17 mouse cellular contexts compared by ENCODE assay signal in the genomic region with DNA sequence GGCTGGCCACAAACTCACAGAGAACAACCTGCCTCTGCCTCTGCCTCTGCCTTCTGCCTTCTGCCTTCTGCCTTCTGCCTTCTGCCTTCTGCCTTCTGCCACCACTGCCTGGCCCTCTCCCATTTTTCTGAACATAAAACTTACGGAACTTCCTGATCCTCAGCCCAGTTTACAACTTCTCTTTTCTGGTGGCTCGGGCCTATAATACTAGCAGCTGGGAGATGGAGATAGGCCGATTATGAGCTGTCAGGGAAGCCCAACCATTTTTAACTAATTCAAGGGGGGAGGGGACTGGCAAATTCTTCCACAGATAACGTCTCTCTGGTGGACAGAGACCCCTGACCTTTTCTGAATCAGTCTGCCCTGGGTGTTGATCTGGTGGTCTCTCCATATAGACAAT. TPM values are rescaled to one million over a fixed set of nuclear protein-coding genes. Genes with fewer than 3 reads are reported as not detected.
DNase-seq lines count a peak whose midpoint lies in the region; ATAC-seq and TF ChIP-seq lines count a peak whose summit lies in the region.
"Had no signal": no experiment of that assay in that cellular context is flagged by ENCODE, and none has a peak within 500 bp of the region (broad histone marks: within the 10 kb centered on the region; RNA-seq: fewer than 3 reads in every experiment).

No protein-coding gene starts in this region.

- no peaks in the 10 kb centered on the region for H3K27me3 ChIP-seq in lung, postnatal 0 days (replicated peaks; ENCODE audit: insufficient read depth, low read length)
- H3K27me3 ChIP-seq in small intestine, adult 2 months (ENCODE audit: control insufficient read depth, insufficient read depth, low read length) = no peaks in the 10 kb centered on the region
- H3K27me3 ChIP-seq: forebrain, embryonic 15.5 days; heart, embryonic 13.5 days; neural tube, embryonic 15.5 days had no signal

- no peak for TF ChIP-seq CTCF in lung, postnatal 0 days (IDR thresholded peaks at IDR 0.05)
- no peak for TF ChIP-seq CTCF in small intestine, adult 2 months (IDR thresholded peaks at IDR 0.05; ENCODE audit: extremely low read depth, insufficient read length, insufficient replicate concordance, low read depth, low read length)

- TF ChIP-seq POLR2A in small intestine, adult 2 months (IDR thresholded peaks at IDR 0.05; ENCODE audit: low read depth, low read length) = no peak

- H3K9me3 ChIP-seq in lung, postnatal 0 days (ENCODE audit: low read length) = no peaks in the 10 kb centered on the region
- H3K9me3 ChIP-seq: forebrain, embryonic 15.5 days; heart, embryonic 13.5 days; midbrain, embryonic 12.5 days; neural tube, embryonic 15.5 days had no signal

- intact Hi-C loops in heart, postnatal 10 days (cut with DNase I) = no loop called here
- intact Hi-C loops in heart, postnatal 25 days (cut with DNase I) = no loop called here

- no peak for ATAC-seq in lung, postnatal 0 days
- peak; percentile 53 for ATAC-seq in granulocyte monocyte progenitor cell, adult 5-6 weeks (replicated peaks; ENCODE audit: poor library complexity, severe bottlenecking)
- no peak for ATAC-seq in erythroid progenitor cell, adult 5-6 weeks (replicated peaks; ENCODE audit: low FRiP score, poor library complexity, severe bottlenecking)
- ATAC-seq: forebrain, embryonic 15.5 days; hindbrain, embryonic 16.5 days had no signal

- no peaks in the 10 kb centered on the region for H3K4me1 ChIP-seq in lung, postnatal 0 days (ENCODE audit: insufficient read depth, low read depth, low read length)
- peaks cover 31% of the 10 kb centered on the region for H3K4me1 ChIP-seq in small intestine, adult 2 months (ENCODE audit: control insufficient read depth, insufficient read depth, insufficient read length, low read length)
- H3K4me1 ChIP-seq: forebrain, embryonic 15.5 days; midbrain, embryonic 12.5 days; neural tube, embryonic 15.5 days had no signal

- peak; percentile 42 to 46 for DNase-seq in heart, postnatal 10 days
- DNase-seq in heart, postnatal 25 days (ENCODE audit: low spot score) = no peak
- DNase-seq in lung, postnatal 0 days (ENCODE audit: low spot score) = peak; percentile 45
- DNase-seq in lung, postnatal 14 days = no peak
- DNase-seq in frontal cortex, adult 2 months (ENCODE audit: extremely low spot score in 1 of 2, low spot score in 1 of 2) = no peak
- DNase-seq: adrenal gland, postnatal 10 days; cerebellum, adult 8-10 months; embryo, embryonic 11 days; kidney, postnatal 36 days had no signal

- WGBS in lung, postnatal 0 days = 22% methylated on average over 4 of the region's 4 CpGs
- 18% methylated on average over 4 of the region's 4 CpGs for WGBS in small intestine, adult 2 months

- H3K36me3 ChIP-seq in lung, postnatal 0 days (ENCODE audit: insufficient read depth, low read length) = no peaks in the 10 kb centered on the region
- no peaks in the 10 kb centered on the region for H3K36me3 ChIP-seq in small intestine, adult 2 months (ENCODE audit: control insufficient read depth, insufficient read depth, low read length)
- H3K36me3 ChIP-seq: forebrain, embryonic 15.5 days; heart, embryonic 13.5 days; midbrain, embryonic 12.5 days; neural tube, embryonic 15.5 days had no signal

- H3K4me3 ChIP-seq in lung, postnatal 0 days (ENCODE audit: low read depth, low read length) = no peak overlapping the region
- no peak overlapping the region for H3K4me3 ChIP-seq in small intestine, adult 2 months (ENCODE audit: low read depth, low read length)
- H3K4me3 ChIP-seq: forebrain, embryonic 15.5 days; heart, embryonic 13.5 days; midbrain, embryonic 12.5 days; neural tube, embryonic 15.5 days had no signal

- no peak overlapping the region for H3K9ac ChIP-seq in lung, postnatal 0 days (replicated peaks; ENCODE audit: low read depth)
- H3K9ac ChIP-seq: forebrain, embryonic 15.5 days; heart, embryonic 13.5 days; midbrain, embryonic 12.5 days; neural tube, embryonic 15.5 days had no signal

- no peak for TF ChIP-seq EP300 in lung, postnatal 0 days (IDR thresholded peaks at IDR 0.05)

- H3K4me2 ChIP-seq in lung, postnatal 0 days (replicated peaks; ENCODE audit: low read depth, low read length) = no peak overlapping the region
- H3K4me2 ChIP-seq: forebrain, embryonic 15.5 days; heart, embryonic 13.5 days; midbrain, embryonic 12.5 days; neural tube, embryonic 15.5 days had no signal

- H3K27ac ChIP-seq in lung, postnatal 0 days (ENCODE audit: low read length) = no peak overlapping the region
- 0 out of 2 replicates have a peak overlapping the region, but pooled peaks have one; percentile 0 for H3K27ac ChIP-seq in small intestine, adult 2 months (ENCODE audit: insufficient read depth, low read depth, low read length)
- H3K27ac ChIP-seq: forebrain, embryonic 15.5 days; heart, embryonic 13.5 days; midbrain, embryonic 12.5 days; neural tube, embryonic 15.5 days had no signal

RNA-seq across cellular contexts. Expression of a gene that starts 22.3 kb away (rescaled TPM):
- 10 to 100 TPM; 27.1 to 27.2 TPM for total RNA-seq in heart, postnatal 10 days (2021)
- 10 to 100 TPM; 20.1 to 29.1 TPM for total RNA-seq in heart, postnatal 25 days (2021)
- polyA plus RNA-seq in lung, postnatal 0 days (2015; fragmentation: Nextera tagmentation; extraction: Ambion mirVana) = 16.0 and 17.7 TPM in 2 replicates
- total RNA-seq in granulocyte monocyte progenitor cell, adult 5-6 weeks (2014; fragmentation: Nextera tagmentation) = 43.5 and 60.4 TPM in 2 replicates
- total RNA-seq in granulocyte monocyte progenitor cell, adult 5-6 weeks (2017) = 33.8 and 45.6 TPM in 2 replicates
- 3.3 and 6.9 TPM in 2 replicates for polyA plus RNA-seq in small intestine, adult 2 months (2012; rRNA removed)
- total RNA-seq in erythroid progenitor cell, adult 5-6 weeks (2015; ENCODE audit: low replicate concordance) = 5.4 and 11.7 TPM in 2 replicates
- 7.2 and 13.8 TPM in 2 replicates for total RNA-seq in erythroid progenitor cell, adult 5-6 weeks (2017; ENCODE audit: low replicate concordance)
- polyA plus RNA-seq in frontal cortex, adult 2 months (2012; rRNA removed) = 27.0 and 29.7 TPM in 2 replicates

RNA-seq across cellular contexts. Expression of a gene that starts 57.7 kb away (rescaled TPM):
- 10 to 100 TPM; 13.5 to 15.8 TPM for total RNA-seq in heart, postnatal 10 days (2021)
- total RNA-seq in heart, postnatal 25 days (2021) = 10 to 100 TPM; 17.3 to 26.1 TPM
- 11.5 and 11.6 TPM in 2 replicates for polyA plus RNA-seq in lung, postnatal 0 days (2015; fragmentation: Nextera tagmentation; extraction: Ambion mirVana)
- total RNA-seq in granulocyte monocyte progenitor cell, adult 5-6 weeks (2014; fragmentation: Nextera tagmentation) = 8.7 and 15.1 TPM in 2 replicates
- 6.2 and 7.8 TPM in 2 replicates for total RNA-seq in granulocyte monocyte progenitor cell, adult 5-6 weeks (2017)
- polyA plus RNA-seq in small intestine, adult 2 months (2012; rRNA removed) = 4.0 and 67.8 TPM in 2 replicates
- total RNA-seq in erythroid progenitor cell, adult 5-6 weeks (2015; ENCODE audit: low replicate concordance) = 1.1 and 1.7 TPM in 2 replicates
- 1.7 and 2.6 TPM in 2 replicates for total RNA-seq in erythroid progenitor cell, adult 5-6 weeks (2017; ENCODE audit: low replicate concordance)
- 0.57 and 0.58 TPM in 2 replicates for polyA plus RNA-seq in frontal cortex, adult 2 months (2012; rRNA removed)

Comparison
In these comparisons a context has a peak if more than half of its experiments do, and no peak if none do; other contexts are left out.
1. DNase-seq: peak in heart, postnatal 10 days (2 of 2) and lung, postnatal 0 days (single experiment); none in heart, postnatal 25 days (single experiment), lung, postnatal 14 days (single experiment) and frontal cortex, adult 2 months (0 of 2).